Mouse (Mus musculus): ENCODE data around the gene Ttc27.

Ttc27 gene

DNA sequence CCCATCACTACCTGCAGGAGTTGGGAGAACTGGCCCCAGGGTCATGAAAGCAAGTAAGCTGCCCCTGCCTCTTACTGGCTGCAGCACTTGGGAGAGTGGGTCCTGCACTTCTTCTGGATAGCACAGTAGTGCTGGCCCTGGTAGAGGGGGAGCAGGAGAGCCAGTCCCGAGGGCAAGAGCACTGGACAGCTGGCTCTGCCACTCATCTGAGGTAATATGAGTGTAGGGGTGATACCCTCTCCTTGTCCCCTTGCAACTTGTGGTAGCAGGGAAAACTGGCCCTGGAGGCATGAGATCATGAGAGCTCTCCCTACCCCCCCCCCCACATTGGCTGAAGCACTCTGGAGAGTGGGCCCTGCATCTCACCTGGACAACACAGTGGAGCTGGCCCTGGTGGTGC lies 1.8 kb upstream of the Ttc27 start:
- Histone ChIP-seq H3K27me3 (ENCODE audit: control insufficient read depth, insufficient read depth, low read length, poor library complexity, severe bottlenecking) (no peaks in the 10 kb centered on the region), H3K36me3 (ENCODE audit: control insufficient read depth, insufficient read depth, low read length, poor library complexity, severe bottlenecking) (no peaks in the 10 kb centered on the region)
- DNase-seq (ENCODE audit: low read depth, low spot score), result no peak

DNA sequence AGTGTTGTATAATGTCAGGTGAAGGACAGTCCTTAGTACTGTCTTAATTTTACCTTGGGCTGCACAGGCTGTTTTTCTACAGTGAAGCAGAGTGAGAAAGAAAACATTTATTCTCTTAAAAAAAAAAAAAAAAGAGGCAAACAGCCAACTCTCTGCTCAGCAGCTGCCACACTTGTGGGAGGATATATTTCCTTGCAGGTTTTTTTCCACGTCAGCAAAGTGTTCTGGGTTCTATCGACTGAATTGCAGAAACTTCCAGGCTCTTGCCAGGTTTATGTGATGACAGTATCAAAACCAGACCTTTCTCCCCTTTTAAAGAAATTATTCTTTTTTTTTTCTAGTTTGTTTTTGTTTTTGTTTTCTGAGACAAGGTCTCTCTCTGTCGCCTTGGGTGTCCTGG lies 889 bp upstream of the Ttc27 start:
- Histone ChIP-seq H3K27me3 (ENCODE audit: control insufficient read depth, insufficient read depth, low read length, poor library complexity, severe bottlenecking) (no peaks in the 10 kb centered on the region), H3K36me3 (ENCODE audit: control insufficient read depth, insufficient read depth, low read length, poor library complexity, severe bottlenecking) (no peaks in the 10 kb centered on the region)
- no peak for DNase-seq (ENCODE audit: low read depth, low spot score)

DNA sequence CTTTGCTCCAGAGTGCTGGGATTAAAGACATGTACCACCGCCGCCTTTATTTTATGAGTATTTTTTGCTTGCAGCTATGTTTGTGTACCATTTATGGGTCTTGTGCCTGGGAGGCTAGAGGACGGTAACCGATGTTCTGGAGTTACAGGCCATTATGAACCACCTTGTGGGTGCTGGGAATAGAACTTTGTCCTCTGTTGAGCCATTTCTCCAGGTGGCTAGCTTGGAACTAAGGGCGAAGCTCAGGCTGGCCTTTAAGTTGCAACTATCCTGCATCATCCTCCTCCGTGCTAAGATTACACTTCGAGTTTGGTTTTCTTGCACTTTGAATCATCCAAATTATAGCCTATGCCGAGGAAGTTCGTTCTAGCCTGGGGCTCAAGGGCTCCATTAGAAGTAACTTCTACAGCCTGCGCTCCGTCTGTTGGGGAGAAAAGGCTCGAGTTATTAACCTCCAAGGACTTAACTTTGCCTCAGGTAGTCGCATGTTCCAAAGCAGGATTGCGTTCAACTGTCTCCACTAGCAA lies 378 bp upstream of the Ttc27 start:
- Histone ChIP-seq H3K27me3 (ENCODE audit: control insufficient read depth, insufficient read depth, low read length, poor library complexity, severe bottlenecking) (no peaks in the 10 kb centered on the region), H3K36me3 (ENCODE audit: control insufficient read depth, insufficient read depth, low read length, poor library complexity, severe bottlenecking) (no peaks in the 10 kb centered on the region)
- no peak for DNase-seq (ENCODE audit: low read depth, low spot score)

DNA sequence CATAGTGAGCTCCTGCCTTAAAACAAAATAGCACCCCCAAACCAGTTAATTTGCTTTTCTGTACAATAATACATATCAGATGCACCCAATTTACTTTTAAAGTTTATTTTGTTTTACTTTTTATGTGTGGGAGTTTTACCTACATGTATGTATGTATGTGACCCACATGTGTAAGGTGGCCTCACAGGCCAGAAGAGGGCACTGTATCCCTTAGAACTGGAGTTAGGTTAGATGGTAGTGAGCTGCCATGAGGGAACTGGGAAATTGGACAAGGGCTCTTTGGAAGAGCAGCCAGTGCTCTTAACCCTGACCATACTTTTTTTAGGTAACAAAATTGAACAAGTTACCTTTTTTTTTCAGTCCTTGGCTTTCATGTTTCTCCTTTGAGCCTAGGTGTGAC lies 15.3 kb downstream of the Ttc27 start:
- peak; percentile 13 for DNase-seq (ENCODE audit: low read depth, low spot score)
- Histone ChIP-seq H3K36me3 (ENCODE audit: control insufficient read depth, insufficient read depth, low read length, poor library complexity, severe bottlenecking) (peaks cover 2% of the 10 kb centered on the region; the same call in 1 of the 2 replicates), H3K27me3 (ENCODE audit: control insufficient read depth, insufficient read depth, low read length, poor library complexity, severe bottlenecking) (no peaks in the 10 kb centered on the region)

- peaks cover 2% of the 10 kb centered on the region; the same call in 1 of the 2 replicates for H3K36me3 ChIP-seq (ENCODE audit: control insufficient read depth, insufficient read depth, low read length, poor library complexity, severe bottlenecking)
- DNase-seq (ENCODE audit: low read depth, low spot score), result no peak
- no peaks in the 10 kb centered on the region for H3K27me3 ChIP-seq (ENCODE audit: control insufficient read depth, insufficient read depth, low read length, poor library complexity, severe bottlenecking)
Measured at GRCm38 (mm10) chr17:74735392-74735791, 17.9 kb downstream of the Ttc27 start.

GRCm38 (mm10) chr17:74749659-74750058 lies 32.1 kb downstream of the Ttc27 start:
- Histone ChIP-seq H3K27me3 (ENCODE audit: control insufficient read depth, insufficient read depth, low read length, poor library complexity, severe bottlenecking) (no peaks in the 10 kb centered on the region), H3K36me3 (ENCODE audit: control insufficient read depth, insufficient read depth, low read length, poor library complexity, severe bottlenecking) (peaks cover 6% of the 10 kb centered on the region; the same call in 1 of the 2 replicates)
- DNase-seq (ENCODE audit: low read depth, low spot score), result no peak

DNA sequence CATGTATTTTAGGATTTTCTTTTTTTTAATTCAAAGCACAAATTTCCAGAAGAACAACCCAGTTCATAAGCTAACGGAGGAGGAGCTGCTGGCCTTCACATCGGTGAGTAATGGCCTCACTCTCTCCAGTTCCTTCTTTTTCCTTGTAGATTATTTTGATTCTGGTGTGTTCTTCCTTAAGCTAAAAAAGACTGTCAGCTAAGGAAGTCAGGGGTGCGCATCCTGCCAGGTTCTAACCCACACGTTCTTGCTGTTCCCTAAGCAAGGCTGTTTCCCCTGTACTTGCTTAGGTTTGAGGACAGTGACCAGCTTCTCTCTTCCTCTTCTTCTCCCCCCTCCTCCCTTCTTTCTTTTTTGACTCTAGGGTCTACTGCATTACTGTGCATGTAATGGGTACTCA lies 33.5 kb downstream of the Ttc27 start:
- Histone ChIP-seq H3K27me3 (ENCODE audit: control insufficient read depth, insufficient read depth, low read length, poor library complexity, severe bottlenecking) (no peaks in the 10 kb centered on the region), H3K36me3 (ENCODE audit: control insufficient read depth, insufficient read depth, low read length, poor library complexity, severe bottlenecking) (peaks cover 8% of the 10 kb centered on the region)
- no peak for DNase-seq (ENCODE audit: low read depth, low spot score)

- DNase-seq (ENCODE audit: low read depth, low spot score), result no peak
Measured at GRCm38 (mm10) chr17:74752906-74753627, 35.5 kb downstream of the Ttc27 start.

GRCm38 (mm10) chr17:74753628-74754104 lies 36.1 kb downstream of the Ttc27 start:
- DNase-seq (ENCODE audit: low read depth, low spot score), result no peak
- H3K27me3 ChIP-seq (ENCODE audit: control insufficient read depth, insufficient read depth, low read length, poor library complexity, severe bottlenecking), result no peaks in the 10 kb centered on the region

More at GRCm38 (mm10) chr17:74752906-74753627, 35.5 kb downstream of the Ttc27 start:
- H3K36me3 ChIP-seq (ENCODE audit: control insufficient read depth, insufficient read depth, low read length, poor library complexity, severe bottlenecking), result peaks cover 8% of the 10 kb centered on the region
- H3K27me3 ChIP-seq (ENCODE audit: control insufficient read depth, insufficient read depth, low read length, poor library complexity, severe bottlenecking), result no peaks in the 10 kb centered on the region

DNA sequence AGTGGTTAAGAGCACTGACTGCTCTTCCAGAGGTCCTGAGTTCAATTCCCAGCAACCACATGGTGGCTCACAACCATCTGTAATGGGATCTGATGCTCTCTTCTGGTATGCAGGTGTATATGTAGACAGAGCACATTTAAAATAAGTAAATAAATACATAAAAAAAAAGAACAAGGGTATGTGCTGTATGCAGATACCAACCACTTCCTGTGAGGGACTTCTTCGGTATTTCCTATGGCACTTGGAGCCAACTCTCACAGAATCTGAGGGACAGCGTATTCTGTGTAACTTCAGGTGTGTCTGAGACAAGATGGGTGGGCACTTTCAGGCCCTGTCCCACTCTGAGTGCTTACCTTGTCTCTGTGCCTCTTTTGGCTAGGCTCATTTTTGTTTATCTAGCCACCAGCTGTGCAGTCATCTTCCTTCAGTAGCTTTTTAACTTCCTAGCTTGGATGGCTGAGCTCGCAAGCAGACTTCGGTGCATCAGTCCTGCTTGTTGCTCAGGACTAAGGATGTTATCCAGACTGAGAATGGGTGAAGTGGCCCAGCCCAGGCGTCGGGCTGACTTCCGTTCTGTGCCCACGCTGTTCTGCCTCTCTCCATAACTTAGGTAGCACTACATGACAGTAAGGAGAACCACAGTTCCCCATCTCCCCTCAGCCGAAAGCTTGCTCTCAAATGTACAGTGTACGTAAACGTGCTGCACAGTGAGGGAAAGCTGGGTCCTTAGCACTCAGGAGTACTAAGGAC lies 37.0 kb downstream of the Ttc27 start:
- no peak for DNase-seq (ENCODE audit: low read depth, low spot score)
- Histone ChIP-seq H3K27me3 (ENCODE audit: control insufficient read depth, insufficient read depth, low read length, poor library complexity, severe bottlenecking) (no peaks in the 10 kb centered on the region), H3K36me3 (ENCODE audit: control insufficient read depth, insufficient read depth, low read length, poor library complexity, severe bottlenecking) (peaks cover 8% of the 10 kb centered on the region)

More at GRCm38 (mm10) chr17:74753628-74754104, 36.1 kb downstream of the Ttc27 start:
- H3K36me3 ChIP-seq (ENCODE audit: control insufficient read depth, insufficient read depth, low read length, poor library complexity, severe bottlenecking), result peaks cover 8% of the 10 kb centered on the region

GRCm38 (mm10) chr17:74769390-74769811 lies 51.9 kb downstream of the Ttc27 start:
- H3K27me3 ChIP-seq (ENCODE audit: control insufficient read depth, insufficient read depth, low read length, poor library complexity, severe bottlenecking), result no peaks in the 10 kb centered on the region
- no peaks in the 10 kb centered on the region for H3K36me3 ChIP-seq (ENCODE audit: control insufficient read depth, insufficient read depth, low read length, poor library complexity, severe bottlenecking)
- DNase-seq (ENCODE audit: low read depth, low spot score), result no peak

DNA sequence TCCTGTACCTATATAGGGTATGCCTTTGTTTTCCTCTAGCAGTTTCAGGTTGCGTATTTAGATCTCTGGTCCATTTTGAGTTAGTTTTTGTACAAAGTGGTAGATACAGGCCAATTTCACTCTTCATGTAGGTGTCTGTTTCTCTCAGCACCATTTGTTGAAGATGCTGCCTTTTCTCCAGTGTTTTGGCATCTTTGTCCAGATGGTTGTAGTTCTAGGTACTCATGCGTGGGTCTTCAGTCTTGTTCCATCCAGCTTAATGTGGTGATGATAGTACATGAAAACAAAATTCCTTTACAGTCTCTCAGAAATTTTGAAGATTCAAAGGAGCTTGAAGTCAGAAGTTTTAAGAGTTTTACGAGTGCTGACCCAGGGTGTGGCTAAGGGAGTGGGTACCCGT lies 54.8 kb downstream of the Ttc27 start:
- Histone ChIP-seq H3K27me3 (ENCODE audit: control insufficient read depth, insufficient read depth, low read length, poor library complexity, severe bottlenecking) (no peaks in the 10 kb centered on the region), H3K36me3 (ENCODE audit: control insufficient read depth, insufficient read depth, low read length, poor library complexity, severe bottlenecking) (peaks cover 4% of the 10 kb centered on the region; the same call in 1 of the 2 replicates)
- DNase-seq (ENCODE audit: low read depth, low spot score), result no peak

GRCm38 (mm10) chr17:74773556-74773955 lies 56.0 kb downstream of the Ttc27 start:
- H3K36me3 ChIP-seq (ENCODE audit: control insufficient read depth, insufficient read depth, low read length, poor library complexity, severe bottlenecking), result peaks cover 4% of the 10 kb centered on the region; the same call in 1 of the 2 replicates
- H3K27me3 ChIP-seq (ENCODE audit: control insufficient read depth, insufficient read depth, low read length, poor library complexity, severe bottlenecking), result no peaks in the 10 kb centered on the region
- DNase-seq (ENCODE audit: low read depth, low spot score), result no peak

- peaks cover 8% of the 10 kb centered on the region for H3K36me3 ChIP-seq (ENCODE audit: control insufficient read depth, insufficient read depth, low read length, poor library complexity, severe bottlenecking)
- no peaks in the 10 kb centered on the region for H3K27me3 ChIP-seq (ENCODE audit: control insufficient read depth, insufficient read depth, low read length, poor library complexity, severe bottlenecking)
- no peak for DNase-seq (ENCODE audit: low read depth, low spot score)
Measured at GRCm38 (mm10) chr17:74780133-74780532, 62.6 kb downstream of the Ttc27 start.

DNA sequence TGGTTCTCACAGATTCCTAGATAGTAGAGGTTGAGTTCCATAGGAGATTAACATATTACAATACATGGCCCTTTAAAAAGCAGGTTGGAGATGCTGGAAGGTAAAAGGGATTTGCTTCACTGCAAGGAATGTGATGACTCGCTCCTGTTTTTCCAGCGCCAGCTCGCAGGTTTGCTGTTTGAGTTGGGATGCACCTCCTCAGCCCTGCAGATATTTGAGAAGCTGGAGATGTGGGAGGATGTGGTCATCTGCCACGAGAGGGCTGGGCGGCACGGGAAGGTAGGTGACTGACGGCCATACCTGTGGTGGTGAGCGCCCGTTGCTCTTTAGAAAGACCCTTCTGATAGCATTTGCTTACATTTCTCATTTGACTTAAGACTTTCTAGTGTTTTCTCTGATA lies 63.1 kb downstream of the Ttc27 start:
- peaks cover 8% of the 10 kb centered on the region for H3K36me3 ChIP-seq (ENCODE audit: control insufficient read depth, insufficient read depth, low read length, poor library complexity, severe bottlenecking)
- no peaks in the 10 kb centered on the region for H3K27me3 ChIP-seq (ENCODE audit: control insufficient read depth, insufficient read depth, low read length, poor library complexity, severe bottlenecking)
- DNase-seq (ENCODE audit: low read depth, low spot score), result no peak
